8 mouse cellular contexts compared by ENCODE assay signal in the genomic region with DNA sequence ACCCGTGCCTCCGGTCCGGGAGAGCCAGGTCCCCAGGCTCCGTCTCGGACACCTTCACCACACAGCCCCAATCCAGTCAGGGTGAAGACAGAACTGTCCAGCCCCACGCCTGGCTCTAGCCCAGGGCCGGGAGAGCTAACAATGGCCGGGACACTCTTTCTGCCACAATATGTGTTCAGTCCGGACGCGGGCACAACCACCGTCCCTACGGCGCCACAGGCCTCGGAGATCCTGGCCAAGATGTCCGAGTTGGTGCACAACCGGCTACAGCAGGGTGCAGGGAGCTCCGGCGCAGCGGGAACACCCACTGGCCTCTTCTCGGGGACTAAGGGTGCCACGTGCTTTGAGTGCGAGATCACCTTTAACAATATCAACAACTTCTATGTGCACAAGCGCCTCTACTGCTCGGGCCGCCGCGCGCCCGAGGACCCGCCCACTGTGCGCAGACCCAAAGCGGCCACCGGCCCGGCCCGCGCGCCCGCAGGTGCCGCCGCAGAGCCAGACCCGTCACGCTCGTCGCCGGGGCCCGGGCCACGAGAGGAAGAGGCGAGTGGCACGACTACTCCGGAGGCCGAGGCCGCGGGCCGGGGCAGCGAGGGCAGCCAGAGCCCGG. TPM values are rescaled to one million over a fixed set of nuclear protein-coding genes. Genes with fewer than 3 reads are reported as not detected.
DNase-seq lines count a peak whose midpoint lies in the region; ATAC-seq and TF ChIP-seq lines count a peak whose summit lies in the region.

No protein-coding gene starts in this region.

- peak overlapping the region; percentile 68 for H3K4me2 ChIP-seq in heart, embryonic 11.5 days
- peak overlapping the region; percentile 82 for H3K4me2 ChIP-seq in midbrain, embryonic 14.5 days (ENCODE audit: low read length)

- DNase-seq in heart, postnatal 14 days, result no peak
- DNase-seq in kidney, postnatal 10 days, result peak; percentile 45
- peak; percentile 48 for DNase-seq in midbrain, embryonic 14.5 days
- DNase-seq in ovary, postnatal 14 days (ENCODE audit: low spot score), result no peak
- DNase-seq in urinary bladder, postnatal 14 days (ENCODE audit: low spot score), result no peak
- DNase-seq in frontal cortex, postnatal 25 days (ENCODE audit: low spot score in 2 of 2), result no peak

- ATAC-seq in heart, embryonic 11.5 days (replicated peaks; ENCODE audit: insufficient number of reproducible peaks, low FRiP score, low TSS enrichment), result 0 out of 2 replicates have a peak, but pooled peaks have one; percentile 0
- 0 out of 2 replicates have a peak, but pooled peaks have one; percentile 28 for ATAC-seq in midbrain, embryonic 14.5 days (ENCODE audit: low FRiP score, low TSS enrichment)

- no peak overlapping the region for H3K27ac ChIP-seq in heart, embryonic 11.5 days (ENCODE audit: low read depth, low read length)
- no peak overlapping the region for H3K27ac ChIP-seq in embryonic fibroblast, embryonic 13.5 days (ENCODE audit: insufficient read depth, low read length)
- no peak overlapping the region for H3K27ac ChIP-seq in midbrain, embryonic 14.5 days (replicated peaks; ENCODE audit: low read depth, low read length)

- intact Hi-C loops in heart, postnatal 14 days (cut with DNase I), result no loop called here

- TF ChIP-seq CTCF in embryonic fibroblast, embryonic 13.5 days (IDR thresholded peaks at IDR 0.05; ENCODE audit: borderline replicate concordance, insufficient read depth, low read length), result no peak

- peak overlapping the region; percentile 32 for H3K4me3 ChIP-seq in heart, embryonic 11.5 days (ENCODE audit: low read depth, low read length)
- peak overlapping the region; percentile 38 for H3K4me3 ChIP-seq in embryonic fibroblast, embryonic 13.5 days (ENCODE audit: insufficient read depth, low read length)
- H3K4me3 ChIP-seq in midbrain, embryonic 14.5 days (replicated peaks; ENCODE audit: low read depth, low read length), result peak overlapping the region; percentile 49

- H3K4me1 ChIP-seq in heart, embryonic 11.5 days (ENCODE audit: control insufficient read depth, insufficient read depth, low read length), result peaks cover 22% of the 10 kb centered on the region
- no peaks in the 10 kb centered on the region for H3K4me1 ChIP-seq in embryonic fibroblast, embryonic 13.5 days (ENCODE audit: control insufficient read depth, insufficient read depth, low read length)
- H3K4me1 ChIP-seq in midbrain, embryonic 14.5 days (ENCODE audit: control insufficient read depth, insufficient read depth, low read length), result peaks cover 13% of the 10 kb centered on the region; the same call in 1 of the 2 replicates

- WGBS in heart, embryonic 11.5 days (ENCODE audit: insufficient replicate concordance), result 37% methylated on average over 57 of the region's 57 CpGs
- WGBS in midbrain, embryonic 14.5 days, result 6% methylated on average over 55 of the region's 57 CpGs

- no peak for TF ChIP-seq POLR2A in embryonic fibroblast, embryonic 13.5 days (IDR thresholded peaks at IDR 0.05; ENCODE audit: low read depth, low read length)

- peaks cover 27% of the 10 kb centered on the region for H3K36me3 ChIP-seq in heart, embryonic 11.5 days (ENCODE audit: control insufficient read depth, insufficient read depth, low read length)
- H3K36me3 ChIP-seq in midbrain, embryonic 14.5 days (ENCODE audit: control insufficient read depth, insufficient read depth, low read length), result no peaks in the 10 kb centered on the region

- no peaks in the 10 kb centered on the region for H3K9me3 ChIP-seq in heart, embryonic 11.5 days (replicated peaks; ENCODE audit: control insufficient read depth, low read length)
- H3K9me3 ChIP-seq in midbrain, embryonic 14.5 days (ENCODE audit: control insufficient read depth, low read length), result no peaks in the 10 kb centered on the region

- H3K27me3 ChIP-seq in heart, embryonic 11.5 days (ENCODE audit: control insufficient read depth, insufficient read depth, low read length), result no peaks in the 10 kb centered on the region; the same call in 1 of the 2 replicates
- H3K27me3 ChIP-seq in midbrain, embryonic 14.5 days (ENCODE audit: control insufficient read depth, insufficient read depth, low read length), result peaks cover 48% of the 10 kb centered on the region

- H3K9ac ChIP-seq in heart, embryonic 11.5 days (ENCODE audit: low read depth, low read length), result peak overlapping the region; percentile 44; the same call in 1 of the 2 replicates
- peak overlapping the region; percentile 48 for H3K9ac ChIP-seq in midbrain, embryonic 14.5 days (replicated peaks; ENCODE audit: low read length)

RNA-seq across cellular contexts. Expression of a gene that starts 24.8 kb away (rescaled TPM):
- polyA plus RNA-seq in heart, embryonic 11.5 days (2014; fragmentation: Nextera tagmentation; extraction: Ambion mirVana), result not detected in 2 replicates
- not detected for total RNA-seq in heart, postnatal 14 days (2021)
- polyA plus RNA-seq in embryonic fibroblast, embryonic 13.5 days (2011; ENCODE audit: insufficient read length, low read depth, missing spikeins), result not detected in 2 replicates
- polyA plus RNA-seq in midbrain, embryonic 14.5 days (2014; fragmentation: Nextera tagmentation; extraction: Ambion mirVana), result not detected in 2 replicates

RNA-seq across cellular contexts. Expression of a gene that starts 40.7 kb away (rescaled TPM):
- polyA plus RNA-seq in heart, embryonic 11.5 days (2014; fragmentation: Nextera tagmentation; extraction: Ambion mirVana), result 22.2 and 26.8 TPM in 2 replicates
- 10 to 100 TPM; 22.4 to 22.8 TPM for total RNA-seq in heart, postnatal 14 days (2021)
- 43.3 and 44.5 TPM in 2 replicates for polyA plus RNA-seq in embryonic fibroblast, embryonic 13.5 days (2011; ENCODE audit: insufficient read length, low read depth, missing spikeins)
- 22.4 and 27.9 TPM in 2 replicates for polyA plus RNA-seq in midbrain, embryonic 14.5 days (2014; fragmentation: Nextera tagmentation; extraction: Ambion mirVana)

RNA-seq across cellular contexts. Expression of a gene that starts 53.8 kb away (rescaled TPM):
- 6.9 and 7.9 TPM in 2 replicates for polyA plus RNA-seq in heart, embryonic 11.5 days (2014; fragmentation: Nextera tagmentation; extraction: Ambion mirVana)
- 10 to 100 TPM; 25.5 to 26.9 TPM for total RNA-seq in heart, postnatal 14 days (2021)
- polyA plus RNA-seq in embryonic fibroblast, embryonic 13.5 days (2011; ENCODE audit: insufficient read length, low read depth, missing spikeins), result 10.3 and 12.6 TPM in 2 replicates
- polyA plus RNA-seq in midbrain, embryonic 14.5 days (2014; fragmentation: Nextera tagmentation; extraction: Ambion mirVana), result 2.3 TPM in 2 replicates

Comparison
In these comparisons a context has a peak if more than half of its experiments do, and no peak if none do; other contexts are left out.
1. DNase-seq: peak in kidney, postnatal 10 days (single experiment) and midbrain, embryonic 14.5 days (single experiment); none in heart, postnatal 14 days (0 of 2), ovary, postnatal 14 days (single experiment), urinary bladder, postnatal 14 days (single experiment) and frontal cortex, postnatal 25 days (0 of 2).
2. Peak in every context shown above with its lines, with median percentiles within 50 percentile points of each other: H3K4me3 ChIP-seq.